ENCODE assay signal across 17 mouse cellular contexts in genomic region chr13:44250474-44251201, GRCm38 (mm10).
"Had no signal": no experiment of that assay in that cellular context is flagged by ENCODE, and none has a peak within 500 bp of the region (broad histone marks: within the 10 kb centered on the region; RNA-seq: fewer than 3 reads in every experiment).

No protein-coding gene starts in this region.

- H3K9ac ChIP-seq: liver, embryonic 13.5 days; liver, postnatal 0 days; lung, embryonic 15.5 days; midbrain, embryonic 12.5 days; neural tube, embryonic 12.5 days had no signal

- H3K36me3 ChIP-seq: limb, embryonic 10.5 days; liver, embryonic 13.5 days; lung, embryonic 15.5 days; midbrain, embryonic 12.5 days; neural tube, embryonic 12.5 days had no signal

- H3K4me2 ChIP-seq: liver, embryonic 13.5 days; lung, embryonic 15.5 days; midbrain, embryonic 12.5 days; neural tube, embryonic 12.5 days had no signal

- DNase-seq: kidney, adult 9 months; kidney, postnatal 4 days; liver, embryonic 13.5 days; liver, postnatal 0 days; lung, postnatal 14 days; right cerebral cortex, postnatal 4 days; spleen, adult 18-20 months; thymus, adult 18-20 months; thymus, postnatal 14 days had no signal

- H3K27me3 ChIP-seq: liver, embryonic 13.5 days; lung, embryonic 15.5 days; megakaryocyte, embryonic 14.5 days; neural tube, embryonic 12.5 days had no signal

- ATAC-seq: liver, postnatal 0 days had no signal

- H3K4me1 ChIP-seq: neural tube, embryonic 12.5 days had no signal

- H3K9me3 ChIP-seq: limb, embryonic 10.5 days; liver, embryonic 13.5 days; lung, embryonic 15.5 days; megakaryocyte, embryonic 14.5 days; midbrain, embryonic 12.5 days; neural tube, embryonic 12.5 days had no signal

- H3K27ac ChIP-seq: kidney, postnatal 0 days; layer of hippocampus, adult 2 months; limb, embryonic 10.5 days; liver, embryonic 13.5 days; lung, embryonic 15.5 days; macrophage; midbrain, embryonic 12.5 days; neural tube, embryonic 12.5 days had no signal

- H3K4me3 ChIP-seq: layer of hippocampus, adult 2 months; limb, embryonic 10.5 days; liver, embryonic 13.5 days; lung, embryonic 15.5 days; megakaryocyte, embryonic 14.5 days; midbrain, embryonic 12.5 days; neural tube, embryonic 12.5 days had no signal
